Mouse (Mus musculus) gastrocnemius, postnatal 25 days (tissue): ENCODE results near the gene Lpcat2. TPM values are rescaled to one million over a fixed set of nuclear protein-coding genes. Genes with fewer than 3 reads are reported as not detected.

Experiments
- DNase-seq: peaks from one replicate; pipeline ENCODE4 v3.0.0; 2022
- microRNA-seq, 2 experiments: library from miRNA; unstranded; fragments of <30 nt; microRNA quantifications; one replicate each; pipeline ENCODE4 v1.2.0; 2021; ENCODE audit warnings: borderline replicate concordance in 2 of 2
- total RNA-seq, 2 experiments: library from RNA; stranded (reverse); gene quantifications; 1 replicate in 1 of 2; 2 replicates in 1 of 2; pipeline ENCODE4 v1.2.3; 2021

The Lpcat2 gene
- total RNA-seq, 2 experiments from 2014 or later: 0.28 to 0.78 TPM

GRCm38 (mm10) chr8:92911477-92911876 is 56.3 kb downstream of the Lpcat2 start:
- no peak for DNase-seq

GRCm38 (mm10) chr8:92913396-92913795 is 58.3 kb downstream of the Lpcat2 start:
- DNase-seq: peak; percentile 56

- DNase-seq: no peak
Observed at GRCm38 (mm10) chr8:92916082-92916481, 60.9 kb downstream of the Lpcat2 start.

GRCm38 (mm10) chr8:92921768-92922167 is 66.6 kb downstream of the Lpcat2 start:
- no peak for DNase-seq

GRCm38 (mm10) chr8:92928986-92929385 is 73.8 kb downstream of the Lpcat2 start:
- no peak for DNase-seq

GRCm38 (mm10) chr8:92938056-92938455 is 82.9 kb downstream of the Lpcat2 start:
- DNase-seq: no peak

- no peak for DNase-seq
Observed at GRCm38 (mm10) chr8:92949071-92949470, 93.9 kb downstream of the Lpcat2 start.

GRCm38 (mm10) chr8:92950639-92951371 is 95.7 kb downstream of the Lpcat2 start:
- DNase-seq: no peak

- DNase-seq: no peak
Observed at GRCm38 (mm10) chr8:92954044-92954443, 98.9 kb downstream of the Lpcat2 start.

- DNase-seq: no peak
Observed at GRCm38 (mm10) chr8:92959779-92960178, 104.6 kb downstream of the Lpcat2 start, which contains the start of gene Slc6a2. Gene Slc6a2, plus strand, starts transcription at chr8:92960079.

- no peak for DNase-seq
Observed at GRCm38 (mm10) chr8:92960451-92960911, 105.3 kb downstream of the Lpcat2 start.

GRCm38 (mm10) chr8:92961088-92961487 is 105.9 kb downstream of the Lpcat2 start:
- DNase-seq: peak; percentile 8

GRCm38 (mm10) chr8:92964556-92964955 is 109.4 kb downstream of the Lpcat2 start:
- no peak for DNase-seq

Small RNAs within 50 kb of the gene (microRNA-seq; reads per million reads assigned to microRNA genes)
- 0 reads per million in 2 experiments for gene Gm22151

Other genes with a start within 250 kb of the Lpcat2 start
- not detected for gene Irx6, start 181.1 kb upstream of the Lpcat2 start, total RNA-seq
- gene Mmp2, start 28.0 kb upstream of the Lpcat2 start, total RNA-seq: 10 to 100 TPM; 58.4 to 66.3 TPM
- gene Capns2, start 46.1 kb downstream of the Lpcat2 start, total RNA-seq: not detected
- under 1 TPM; 0.11 to 0.26 TPM for gene Slc6a2, start 104.7 kb downstream of the Lpcat2 start, total RNA-seq
- gene Ces1a, start 192.9 kb downstream of the Lpcat2 start, total RNA-seq: not detected
- gene Ces1b, start 224.7 kb downstream of the Lpcat2 start, total RNA-seq: not detected